Mouse (Mus musculus) ES-E14 (cell line): ENCODE measurements at regions not wholly inside any gene's neighbourhood (a gene's known extent, or its start where the extent isn't known, plus 50 kb on each side); places are given as distances from the start of the nearest gene placed in this dataset.

Source experiments
- CHD2 ChIP-seq: IDR thresholded peaks from 2 replicates; pipeline ENCODE4 v1.6.1; 2014; ENCODE audit warnings: mild to moderate bottlenecking, low read depth, low read length, inconsistent platforms
- ZC3H11A ChIP-seq: IDR thresholded peaks from 2 replicates; pipeline ENCODE4 v1.6.1; 2012; ENCODE audit warnings: low read depth, mild to moderate bottlenecking, inconsistent platforms, low read length, borderline replicate concordance

GRCm38 (mm10) chr9:67683367-67683766 lies 75.9 kb upstream of the C2cd4b start:
- TF ChIP-seq CHD2 (no peak), ZC3H11A (peak; percentile 88)
